Mouse (Mus musculus): ENCODE data around the gene Gm10197.

GRCm38 (mm10) chr19:53344062-53344461 is 27.5 kb downstream of the Gm10197 start:
- TF ChIP-seq CTCF (conservative IDR thresholded peaks at IDR 0.05; ENCODE audit: insufficient read depth, insufficient read length, low read depth, low read length) = no peak
- no peak for TF ChIP-seq POLR2A (IDR thresholded peaks at IDR 0.05; ENCODE audit: low read depth, low read length)
